Mouse (Mus musculus): Measurements from ENCODE around the gene Map3k5.
"Not testable (repeated sequence)": the region's sequence is repeated elsewhere in the genome, so short reads cannot be mapped to it uniquely, and the experiment has no call there.

Map3k5 gene

GRCm38 (mm10) chr10:19966597-19966996 lies 32.3 kb downstream of the Map3k5 start:
- DNase-seq (ENCODE audit: low spot score) = no peak

GRCm38 (mm10) chr10:19968445-19968844 lies 34.2 kb downstream of the Map3k5 start:
- no peak for DNase-seq (ENCODE audit: low spot score)

DNA sequence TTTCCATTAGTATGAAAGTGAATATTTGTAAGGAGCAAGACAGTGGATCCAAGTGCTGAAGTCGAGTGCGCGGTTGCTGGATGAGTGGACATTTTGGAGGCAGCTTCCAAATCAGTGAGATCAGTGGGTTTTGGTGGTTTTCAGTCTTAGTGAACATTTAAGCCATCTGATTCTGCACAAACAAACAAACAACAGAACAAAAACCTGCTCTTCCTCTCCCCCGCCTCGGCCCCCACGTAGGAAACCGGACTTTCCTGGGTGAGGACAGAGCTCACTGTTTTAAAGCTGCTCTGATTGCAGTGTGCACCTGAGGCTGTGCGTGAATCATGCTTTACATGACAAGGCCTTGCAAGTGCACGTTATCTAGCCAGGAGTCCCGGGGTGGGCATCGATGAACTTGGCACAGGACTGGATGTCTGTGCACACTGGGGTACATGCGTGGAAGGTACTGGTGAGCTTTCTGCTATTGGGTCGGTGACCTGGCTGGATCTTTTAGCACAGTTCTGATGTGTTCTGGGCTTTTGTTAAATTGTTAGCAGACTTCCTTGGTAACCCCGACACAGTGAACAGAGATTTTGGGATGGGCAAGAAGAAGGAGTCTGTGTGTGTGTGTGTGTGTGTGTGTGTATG lies 35.7 kb downstream of the Map3k5 start:
- no peak for DNase-seq (ENCODE audit: low spot score)

GRCm38 (mm10) chr10:19971491-19971890 lies 37.2 kb downstream of the Map3k5 start:
- not testable (repeated sequence) for DNase-seq (ENCODE audit: low spot score)

DNA sequence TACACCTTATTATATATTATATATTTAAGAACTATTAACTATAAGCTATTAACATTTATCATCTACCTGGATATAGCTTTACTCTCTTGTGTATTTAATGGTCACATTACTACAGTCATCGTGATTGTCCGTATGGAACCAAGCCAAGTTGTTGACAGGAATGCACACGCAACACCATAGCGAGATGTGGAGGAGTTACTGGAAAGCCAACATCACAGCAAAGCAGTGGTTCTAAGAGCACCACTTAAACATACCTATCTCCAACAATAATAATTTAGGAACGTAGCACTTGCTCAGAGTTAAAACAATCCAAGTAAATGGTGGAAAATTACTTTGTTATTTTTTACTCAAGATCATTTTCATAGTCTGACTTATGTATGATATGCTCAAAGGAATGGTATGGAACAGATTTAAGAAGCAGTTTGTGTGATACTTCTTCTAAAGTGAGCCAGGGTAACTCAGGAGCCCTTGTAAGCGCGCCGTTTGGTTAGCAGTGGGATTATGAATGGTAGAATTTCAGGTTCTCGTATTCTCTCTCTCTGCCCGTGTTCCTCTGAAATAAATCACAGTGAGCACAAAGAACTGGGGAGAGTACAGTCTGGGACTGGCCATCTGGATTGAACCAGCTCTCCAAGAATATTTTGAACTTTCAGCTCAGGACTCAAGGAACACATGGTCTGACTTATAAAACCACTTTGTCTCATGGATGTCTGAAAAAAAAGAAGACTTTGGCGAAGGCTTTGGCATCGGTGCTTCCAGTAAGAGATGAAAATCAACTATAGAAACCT lies 39.2 kb downstream of the Map3k5 start:
- no peak for DNase-seq (ENCODE audit: low spot score)

DNA sequence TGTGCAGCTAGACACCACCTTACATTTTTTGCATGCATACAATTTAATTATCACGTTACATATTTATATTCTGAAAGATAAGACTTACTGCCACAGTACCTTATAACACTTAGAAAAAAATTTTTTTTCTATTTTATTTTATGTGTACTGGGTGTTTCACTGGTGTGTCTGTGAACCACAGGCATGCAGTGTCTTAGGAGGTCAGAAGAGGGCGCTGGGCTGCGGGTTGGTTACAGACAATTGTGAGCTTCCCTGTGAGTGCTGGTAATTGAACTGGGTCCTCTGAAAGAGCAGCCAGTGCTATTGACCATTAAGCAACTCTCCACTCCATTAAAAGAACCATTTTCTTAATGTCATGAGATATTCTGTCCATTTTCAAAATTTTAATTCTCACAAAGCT lies 43.3 kb downstream of the Map3k5 start:
- DNase-seq (ENCODE audit: low spot score) = no peak

DNA sequence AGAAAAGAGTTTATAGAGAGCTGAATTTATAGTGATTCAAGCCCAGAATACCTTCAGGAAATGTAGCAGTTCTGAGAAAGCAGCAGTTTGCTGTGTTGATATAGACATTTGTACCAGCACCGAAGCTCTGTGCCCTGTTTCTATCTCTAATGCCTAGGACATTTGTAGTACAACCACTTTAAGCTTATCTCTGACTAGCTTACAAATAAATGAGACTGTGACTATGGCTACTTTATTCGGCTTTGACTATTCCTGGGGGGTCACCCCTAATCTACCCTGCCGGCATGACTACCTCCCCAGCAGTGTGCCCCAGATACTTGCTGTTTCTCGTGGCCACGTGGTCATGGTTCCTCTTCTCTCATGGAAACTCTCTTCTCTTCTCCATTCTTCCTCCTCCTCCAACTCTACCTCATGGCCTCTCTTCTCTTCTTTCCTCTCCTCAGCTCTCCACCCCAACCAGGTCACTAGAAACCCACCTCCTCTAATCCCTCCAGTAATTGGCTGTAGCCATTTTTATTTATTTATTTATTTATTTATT lies 44.5 kb downstream of the Map3k5 start:
- no peak for DNase-seq (ENCODE audit: low spot score)

GRCm38 (mm10) chr10:19987736-19988135 lies 53.5 kb downstream of the Map3k5 start:
- no peak for DNase-seq (ENCODE audit: low spot score)

DNA sequence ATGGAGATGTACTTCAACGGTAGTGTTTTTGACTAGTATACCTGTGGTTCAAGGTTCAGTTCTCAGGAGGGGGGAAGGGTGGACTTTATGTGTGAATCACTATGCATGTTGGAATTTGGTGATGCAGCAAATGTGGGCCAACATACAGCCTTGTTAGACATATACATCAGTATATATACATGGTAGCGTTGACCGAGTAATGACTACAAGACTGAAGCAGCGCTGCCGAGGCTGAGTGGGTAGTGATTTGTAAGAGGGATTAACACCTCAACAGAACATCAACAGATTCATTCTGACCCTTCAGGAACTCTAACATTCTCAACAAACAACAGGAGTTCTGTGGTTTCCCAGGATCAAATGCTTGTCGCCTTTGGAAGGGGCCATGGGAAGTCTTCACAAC lies 55.7 kb downstream of the Map3k5 start:
- no peak for DNase-seq (ENCODE audit: low spot score)

- DNase-seq (ENCODE audit: low spot score) = no peak
Observed at GRCm38 (mm10) chr10:19990638-19991037, 56.4 kb downstream of the Map3k5 start.

DNA sequence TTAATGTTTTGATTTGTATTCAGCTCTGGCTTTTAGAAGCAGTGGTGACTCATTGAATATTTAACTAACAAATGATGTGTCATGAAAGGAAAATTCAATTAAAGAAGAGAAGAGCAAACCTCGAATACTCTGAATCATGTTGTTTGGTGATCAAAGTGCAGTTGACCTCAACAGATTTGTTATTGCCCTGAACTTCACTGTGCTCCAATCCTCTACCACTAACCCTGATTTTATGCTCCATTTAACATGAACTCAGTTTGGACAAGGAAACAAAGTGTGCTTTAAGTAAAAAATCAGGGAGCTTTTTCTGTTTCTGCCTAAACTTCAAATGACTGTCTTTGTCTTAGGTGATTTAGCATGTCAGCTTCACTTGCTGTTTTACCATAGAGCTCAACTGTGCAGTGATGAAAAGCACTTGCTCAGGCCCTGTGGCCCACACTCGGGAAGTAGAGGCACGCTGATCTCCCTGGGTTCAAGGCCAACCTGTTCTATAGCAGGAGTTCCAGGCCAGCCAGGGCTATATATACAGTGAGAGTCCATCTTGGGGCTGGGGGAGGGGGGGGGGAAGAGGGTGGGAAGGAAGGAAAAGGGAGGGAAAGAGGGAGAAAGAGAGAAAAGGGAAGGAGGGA lies 57.1 kb downstream of the Map3k5 start:
- no peak for DNase-seq (ENCODE audit: low spot score)

GRCm38 (mm10) chr10:19991866-19992252 lies 57.6 kb downstream of the Map3k5 start:
- no peak for DNase-seq (ENCODE audit: low spot score)

- DNase-seq (ENCODE audit: low spot score) = no peak
Observed at GRCm38 (mm10) chr10:19994469-19995450, 60.5 kb downstream of the Map3k5 start.

DNA sequence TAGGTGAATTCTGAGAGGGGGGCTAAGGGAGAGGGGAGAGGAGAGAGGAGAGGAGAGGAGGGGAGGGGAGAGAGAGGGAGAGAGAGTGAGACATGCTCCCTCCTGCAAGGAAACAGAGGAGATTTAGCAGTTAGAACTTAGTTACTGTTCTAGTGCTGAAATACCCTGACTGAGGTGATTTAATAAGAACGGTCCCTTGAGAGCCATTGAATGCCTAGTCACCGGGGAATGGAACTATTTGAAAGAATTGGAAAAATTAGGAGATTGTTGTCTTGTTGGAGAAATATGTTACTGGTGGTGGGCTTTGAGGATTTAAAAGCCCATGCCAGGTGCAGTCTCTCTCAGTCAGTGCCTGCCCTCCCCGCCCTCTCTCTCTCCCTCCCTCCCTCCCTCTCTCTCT lies 61.9 kb downstream of the Map3k5 start:
- DNase-seq (ENCODE audit: low spot score) = no peak

DNA sequence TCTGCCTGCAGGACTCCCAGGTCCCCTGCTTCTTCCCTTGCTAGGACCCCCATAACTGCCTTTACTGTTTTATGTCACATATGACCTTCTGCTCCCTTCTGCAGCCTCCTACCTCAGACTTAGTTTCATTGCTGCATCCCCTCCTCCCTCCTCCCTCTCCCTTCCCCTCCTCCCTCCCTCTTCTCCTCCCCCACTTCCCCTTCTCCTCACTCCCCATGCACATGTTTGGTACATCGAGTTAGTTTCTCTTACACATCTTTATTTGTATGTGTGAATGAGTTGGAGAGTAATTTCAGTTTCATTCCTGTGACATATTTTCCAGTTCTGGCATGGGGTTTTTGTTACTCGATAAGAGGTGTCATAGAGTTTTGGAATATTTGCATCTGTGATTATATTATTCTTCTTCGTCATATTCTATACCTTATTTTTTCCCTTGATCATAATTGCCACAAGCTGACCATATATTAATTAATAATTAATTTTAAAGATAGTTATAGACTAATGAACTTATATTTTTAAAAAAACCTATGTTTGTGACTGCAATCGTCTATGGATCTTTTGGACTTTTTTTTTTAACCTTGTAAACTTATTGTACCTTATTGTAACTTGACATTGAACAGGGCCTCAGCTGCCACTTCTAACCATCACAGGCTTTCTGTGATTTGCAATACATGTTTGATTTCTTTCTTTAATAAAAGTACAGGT lies 65.6 kb downstream of the Map3k5 start:
- no peak for DNase-seq (ENCODE audit: low spot score)

DNA sequence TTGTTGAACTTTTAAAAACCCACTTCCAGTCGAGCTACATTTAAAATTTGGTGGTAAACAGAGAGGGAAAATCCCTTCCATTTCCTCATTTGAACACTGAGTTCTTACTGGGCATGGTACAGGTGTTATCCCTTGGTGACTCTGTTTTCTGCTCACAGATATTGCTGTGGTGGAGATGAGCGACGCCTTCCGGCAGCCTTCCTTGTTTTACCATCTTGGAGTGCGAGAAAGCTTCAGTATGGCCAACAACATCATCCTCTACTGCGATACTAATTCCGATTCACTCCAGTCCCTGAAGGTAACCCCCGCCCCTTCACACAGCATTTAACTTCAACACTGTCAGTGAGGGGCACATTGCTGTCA lies 66.1 kb downstream of the Map3k5 start:
- DNase-seq (ENCODE audit: low spot score) = no peak

- no peak for DNase-seq (ENCODE audit: low spot score)
Observed at GRCm38 (mm10) chr10:20001990-20002389, 67.7 kb downstream of the Map3k5 start.

DNA sequence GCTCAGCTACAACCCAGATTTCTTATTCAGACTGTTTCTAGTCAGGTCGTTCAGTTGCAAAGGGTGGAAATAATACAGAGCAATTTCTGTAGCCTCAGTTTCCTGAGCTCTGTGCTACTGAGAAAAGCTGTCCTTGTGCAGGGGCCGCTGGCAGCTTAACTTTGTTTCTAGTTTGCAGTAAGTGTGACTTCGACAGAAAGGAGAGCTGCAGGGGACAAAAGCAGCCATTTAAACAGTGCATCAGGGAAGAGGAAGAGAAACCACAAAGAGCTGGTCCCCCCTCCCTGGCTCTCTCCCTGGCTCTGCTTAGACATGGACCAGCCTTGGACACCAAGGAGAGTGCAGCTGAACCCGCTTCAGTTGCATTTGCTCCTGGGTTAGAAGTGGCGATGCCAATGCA lies 68.7 kb downstream of the Map3k5 start:
- no peak for DNase-seq (ENCODE audit: low spot score)

DNA sequence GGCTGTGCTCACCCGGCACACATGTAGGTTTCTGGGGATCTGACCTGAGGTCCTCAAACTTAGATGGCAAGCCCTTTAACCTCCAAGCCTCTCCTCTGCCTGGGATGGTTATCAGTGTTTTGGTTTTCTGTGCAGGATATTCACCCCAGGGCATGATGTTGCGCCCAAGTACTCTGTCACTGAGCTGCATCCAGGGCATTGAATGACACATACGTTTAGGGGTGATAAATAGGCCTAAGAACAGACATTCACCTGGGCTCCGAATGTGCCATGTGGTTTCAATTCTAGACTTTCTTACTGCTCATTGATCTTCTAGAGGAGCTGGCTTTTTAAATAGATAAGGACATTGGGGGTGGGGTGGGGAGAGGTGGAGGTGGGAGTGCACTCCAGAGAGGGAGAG lies 70.5 kb downstream of the Map3k5 start:
- no peak for DNase-seq (ENCODE audit: low spot score)

GRCm38 (mm10) chr10:20005491-20005952 lies 71.2 kb downstream of the Map3k5 start:
- no peak for DNase-seq (ENCODE audit: low spot score)
